Mouse (Mus musculus) kidney, embryonic 15.5 days (tissue): ENCODE measurements at regions not wholly inside any gene's neighbourhood (a gene's known extent, or its start where the extent isn't known, plus 50 kb on each side); places are given as distances from the start of the nearest gene placed in this dataset.

ENCODE experiments used
- ATAC-seq: fragments of 200-750 bp; cut with Nextera tagmentation; replicated peaks from 2 replicates; pipeline ENCODE4 v1.8.0; 2017; ENCODE audit warnings: moderate TSS enrichment; ENCODE audit not compliant: low FRiP score
- H3K27ac ChIP-seq: fragments of 300-500 bp; sonication (generic); 2 replicates; pipeline ENCODE4 v1.5.1; 2015; ENCODE audit warnings: mild to moderate bottlenecking, inconsistent platforms
- H3K27me3 ChIP-seq: fragments of 300-500 bp; sonication (generic); 2 replicates; pipeline ENCODE4 v1.6.1; 2015; ENCODE audit warnings: inconsistent platforms
- H3K36me3 ChIP-seq: fragments of 300-500 bp; sonication (generic); 2 replicates; pipeline ENCODE4 v1.6.1; 2015; ENCODE audit warnings: inconsistent platforms
- H3K4me1 ChIP-seq: fragments of 300-500 bp; sonication (generic); 2 replicates; pipeline ENCODE4 v1.6.1; 2015; ENCODE audit warnings: inconsistent platforms
- H3K4me2 ChIP-seq: fragments of 300-500 bp; sonication (generic); 2 replicates; pipeline ENCODE4 v1.6.1; 2015; ENCODE audit warnings: moderate library complexity, mild to moderate bottlenecking, inconsistent platforms
- H3K4me3 ChIP-seq: fragments of 300-500 bp; sonication (generic); replicated peaks from 2 replicates; pipeline ENCODE4 v1.5.1; 2015; ENCODE audit warnings: mild to moderate bottlenecking, inconsistent platforms
- H3K9ac ChIP-seq: fragments of 300-500 bp; sonication (generic); 2 replicates; pipeline ENCODE4 v1.6.1; 2015; ENCODE audit warnings: mild to moderate bottlenecking, inconsistent platforms
- H3K9me3 ChIP-seq: fragments of 300-500 bp; sonication (generic); replicated peaks from 2 replicates; pipeline ENCODE4 v1.6.1; 2016; ENCODE audit warnings: inconsistent platforms
- WGBS: fragments of 180-500 bp; shearing (Covaris S2); methylation state at CpG from one replicate; pipeline ENCODE4 v1.1.7; 2015; ENCODE audit warnings: mixed read lengths; 5-methylcytosine and 5-hydroxymethylcytosine counted together

DNA sequence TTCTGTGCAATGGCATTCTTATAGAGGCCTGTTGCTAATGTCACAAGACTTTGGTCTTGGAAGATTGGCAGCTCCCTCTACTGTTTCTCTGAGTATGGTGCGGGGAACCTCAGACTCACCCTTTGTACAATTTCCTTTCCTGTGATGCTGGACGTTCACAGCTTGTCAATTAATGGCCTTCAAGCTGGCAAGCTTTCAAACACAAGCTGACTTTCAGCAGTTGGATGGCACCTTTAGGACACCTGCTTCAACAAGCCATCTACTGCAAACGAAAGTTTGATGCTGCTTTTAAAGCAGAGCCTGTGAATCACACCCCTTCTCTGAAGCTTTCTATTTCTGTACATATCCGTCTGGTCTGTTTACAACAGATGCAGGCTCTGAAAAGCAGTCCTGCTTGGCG lies 841.0 kb upstream of the Ptprd start:
- Histone ChIP-seq H3K36me3 (no peaks in the 10 kb centered on the region), H3K9ac (no peak overlapping the region), H3K27ac (no peak overlapping the region), H3K4me1 (no peaks in the 10 kb centered on the region), H3K4me2 (no peak overlapping the region), H3K27me3 (no peaks in the 10 kb centered on the region), H3K9me3 (no peaks in the 10 kb centered on the region), H3K4me3 (no peak overlapping the region)
- WGBS = 55% methylated on average over 5 of the region's 5 CpGs
- ATAC-seq = 0 out of 2 replicates have a peak, but pooled peaks have one; percentile 54
